Mouse (Mus musculus) urinary bladder, adult 2 months (tissue): ENCODE results near the gene Dcaf17. TPM values are rescaled to one million over a fixed set of nuclear protein-coding genes. Genes with fewer than 3 reads are reported as not detected.

ENCODE experiments used
- DNase-seq: peaks from one replicate; pipeline ENCODE4 v3.0.0; 2022; ENCODE audit warnings: low spot score
- polyA plus RNA-seq: library from polyadenylated mRNA; depleted of rRNA; stranded (reverse); fragments of >200 nt; gene quantifications from 2 replicates; pipeline ENCODE4 v1.2.3, GENCODE M21; 2012; rRNA removed

Dcaf17 gene
- polyA plus RNA-seq, 1 experiment, result 5.9 TPM

DNA sequence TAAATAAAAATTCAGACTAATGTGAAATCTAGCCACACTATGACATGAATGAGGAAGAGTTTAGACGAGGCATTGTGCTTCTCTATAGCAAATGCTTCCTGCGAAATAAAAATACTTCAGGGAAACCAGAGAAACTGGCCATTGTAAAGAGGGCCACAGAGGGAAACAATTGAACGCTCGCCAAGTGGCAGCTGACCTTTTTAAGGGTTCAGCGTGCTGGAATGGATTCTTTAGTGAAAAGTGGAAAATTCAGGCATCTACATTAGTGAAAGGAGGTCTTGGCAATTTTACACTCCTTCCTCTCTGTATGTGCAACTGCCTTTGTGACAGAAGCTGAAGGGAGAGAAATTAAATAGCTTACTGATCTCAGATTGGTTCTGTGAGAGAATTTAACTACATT, 66.3 kb downstream of the Dcaf17 start:
- no peak for DNase-seq

DNA sequence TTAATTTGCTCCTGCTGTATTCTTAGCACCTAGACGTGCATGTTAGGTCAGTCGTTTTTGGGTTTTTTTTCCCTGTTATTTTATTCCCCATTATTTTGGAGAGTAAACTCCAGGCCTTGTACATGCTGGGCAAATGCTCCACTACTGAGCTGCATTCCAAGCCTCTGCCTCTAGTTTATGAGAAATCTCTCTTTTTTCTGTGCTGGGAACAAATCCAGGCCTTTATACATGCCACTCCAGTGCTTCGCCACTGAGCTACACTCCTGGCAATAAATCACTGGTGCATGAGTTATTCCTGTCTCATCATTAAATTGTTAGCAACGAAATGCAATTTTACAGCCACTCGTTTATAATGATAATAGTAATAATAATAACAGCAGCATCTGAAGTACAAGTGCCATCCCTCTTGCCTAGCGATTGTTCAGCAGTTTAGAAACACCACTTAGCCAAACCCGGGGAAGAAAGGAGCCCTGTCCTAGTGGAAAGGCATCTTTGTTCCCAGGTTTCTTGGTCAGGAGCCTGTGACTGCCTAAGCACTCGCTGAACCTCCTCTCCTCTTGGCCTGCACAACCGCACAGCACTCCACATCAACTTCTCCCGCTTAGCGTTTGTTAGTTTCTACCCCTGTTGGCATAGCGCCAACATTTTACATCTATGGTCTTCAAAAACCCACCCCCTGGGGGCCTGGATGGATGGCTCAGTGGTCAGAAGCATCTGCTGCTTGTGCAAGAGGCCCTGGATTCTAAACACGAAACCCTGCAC, 67.3 kb downstream of the Dcaf17 start:
- no peak for DNase-seq

GRCm38 (mm10) chr2:71123591-71123990, 68.5 kb downstream of the Dcaf17 start:
- no peak for DNase-seq

GRCm38 (mm10) chr2:71127779-71128534, 72.8 kb downstream of the Dcaf17 start:
- no peak for DNase-seq

- no peak for DNase-seq
Measured at GRCm38 (mm10) chr2:71130366-71130765, 75.2 kb downstream of the Dcaf17 start.

- DNase-seq, result no peak
Measured at GRCm38 (mm10) chr2:71131866-71132496, 76.9 kb downstream of the Dcaf17 start.

DNA sequence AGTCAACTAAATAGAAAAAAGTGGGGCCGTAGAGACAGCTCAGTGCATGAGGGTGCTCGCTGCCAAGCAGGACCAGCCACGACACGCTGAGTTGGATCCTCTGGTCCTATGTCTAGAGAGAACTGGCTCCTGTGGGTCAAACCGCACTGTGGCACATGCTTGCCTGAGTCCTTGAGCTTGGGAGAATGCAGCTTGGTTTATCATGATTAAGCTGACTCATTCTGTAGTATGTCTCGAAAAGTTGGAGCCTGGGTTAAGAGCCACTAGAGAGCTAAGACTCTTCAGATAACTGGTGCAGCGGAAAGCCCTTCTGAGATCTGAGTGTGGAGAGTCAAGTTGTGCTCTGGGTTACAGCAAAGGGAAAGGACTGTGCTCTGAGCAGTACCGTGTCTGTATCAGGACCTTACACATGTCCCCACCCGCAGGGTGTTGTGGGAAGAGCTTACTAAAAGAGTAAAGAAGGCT, 78.9 kb downstream of the Dcaf17 start:
- no peak for DNase-seq

DNA sequence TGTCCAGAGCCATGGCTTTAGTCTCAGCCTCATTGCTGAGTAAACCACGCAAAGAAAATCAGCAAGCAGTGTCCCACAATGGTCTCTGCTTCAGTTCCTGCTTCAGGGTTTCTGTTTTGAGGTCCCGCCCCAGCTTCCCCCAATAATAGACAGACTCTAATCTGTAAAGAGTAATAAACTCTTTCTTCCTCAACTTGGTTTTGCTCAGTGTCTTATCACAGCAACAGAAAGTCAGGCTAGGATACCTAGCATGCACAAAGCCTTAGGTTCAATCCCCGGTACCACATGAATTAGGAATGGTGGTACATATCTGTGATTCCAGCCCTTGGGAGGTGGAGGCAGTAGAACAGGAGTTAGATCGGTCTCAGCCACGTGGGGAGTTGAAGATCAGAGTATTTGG, 79.7 kb downstream of the Dcaf17 start:
- DNase-seq, result no peak

DNA sequence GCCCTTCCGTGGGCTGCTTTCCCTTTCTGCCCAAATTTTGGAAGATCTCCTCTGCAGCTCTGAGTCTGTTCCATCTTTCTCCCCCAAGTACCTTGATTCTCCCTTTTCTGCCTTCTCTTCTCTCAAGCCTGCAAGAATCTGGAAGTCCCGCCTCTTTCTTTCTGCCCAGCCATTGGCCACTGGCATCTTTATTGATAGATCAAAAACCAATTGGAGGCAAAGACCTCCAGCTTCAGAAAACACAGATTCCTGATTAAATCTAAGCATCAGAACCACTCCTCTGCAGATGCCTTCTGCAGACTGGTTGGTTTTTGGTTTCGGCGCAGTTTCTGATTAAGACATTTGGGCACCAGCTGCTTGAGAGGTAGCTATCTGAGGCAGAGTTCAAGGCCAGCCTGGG, 85.5 kb downstream of the Dcaf17 start:
- DNase-seq, result no peak

GRCm38 (mm10) chr2:71142410-71142809, 87.3 kb downstream of the Dcaf17 start:
- DNase-seq, result no peak

GRCm38 (mm10) chr2:71145853-71146252, 90.7 kb downstream of the Dcaf17 start:
- DNase-seq, result no peak

GRCm38 (mm10) chr2:71146266-71146665, 91.1 kb downstream of the Dcaf17 start:
- DNase-seq, result no peak

GRCm38 (mm10) chr2:71147816-71148215, 92.7 kb downstream of the Dcaf17 start:
- DNase-seq, result no peak

Other genes starting within 250 kb of the Dcaf17 start
- gene Tlk1, start 229.6 kb upstream of the Dcaf17 start, polyA plus RNA-seq, result 17.7 and 26.1 TPM in 2 replicates
- 8.5 and 10.2 TPM in 2 replicates for gene Mettl8, start 255 bp downstream of the Dcaf17 start, polyA plus RNA-seq
- 3.3 and 3.4 TPM in 2 replicates for gene Cybrd1, start 62.6 kb downstream of the Dcaf17 start, polyA plus RNA-seq
- 80.1 and 82.6 TPM in 2 replicates for gene Dync1i2, start 156.4 kb downstream of the Dcaf17 start, polyA plus RNA-seq